Mouse (Mus musculus): ENCODE data around the gene Rcc1. TPM values are rescaled to one million over a fixed set of nuclear protein-coding genes. Genes with fewer than 3 reads are reported as not detected.
A peak's percentile ranks its signal among the peaks of the same experiment; 100 is the strongest.
"Not testable (repeated sequence)": the region's sequence is repeated elsewhere in the genome, so short reads cannot be mapped to it uniquely, and the experiment has no call there.

The Rcc1 gene
- total RNA-seq, 2 experiments from 2014 or later: 9.5 to 13.3 TPM

DNA sequence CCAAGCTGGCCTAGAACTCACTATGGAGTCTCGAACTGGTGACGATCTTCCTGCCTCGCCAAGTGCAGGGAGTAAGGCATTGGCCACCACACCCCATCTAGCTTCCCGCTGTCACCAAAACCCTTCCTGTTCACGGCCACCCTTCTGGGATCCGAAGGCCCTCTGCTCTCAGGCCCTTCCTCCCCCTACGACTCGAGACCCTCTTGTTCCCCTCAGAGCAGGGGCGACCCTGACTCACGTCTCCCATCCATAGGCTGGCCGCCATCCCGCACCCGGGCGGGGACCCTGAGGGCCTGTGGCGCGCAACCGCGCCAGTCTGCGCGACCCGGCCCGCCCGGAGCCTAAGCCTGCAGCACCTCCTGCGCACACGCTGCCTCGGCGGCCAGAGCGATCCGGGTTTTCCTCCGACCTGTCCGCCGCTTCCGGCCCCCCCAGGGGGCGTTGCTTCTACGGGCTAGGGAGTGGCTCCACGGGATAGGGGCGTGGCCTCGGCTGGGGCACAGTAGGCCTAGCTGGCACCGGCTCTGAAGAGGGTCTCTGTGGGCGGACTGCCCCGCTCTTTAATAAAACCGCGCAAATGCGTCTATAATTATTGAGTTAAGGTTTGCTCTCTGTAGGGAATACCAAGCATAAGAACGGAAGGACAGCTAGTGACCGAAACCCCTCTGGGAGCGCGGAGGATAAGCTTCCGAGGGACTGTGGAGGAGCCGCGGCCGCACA is 24.1 kb downstream of the Rcc1 start, which contains the start of gene Trnau1ap:
Gene Trnau1ap, minus strand, starts transcription at position 424 of the 720 bp plus-strand sequence.
- intact Hi-C loops (cut with DNase I): loop anchor here (2.0 kb wide), 1 partner anchor 20 kb away; no protein-coding TSS in a partner anchor
- peak; percentile 91 to 92 for DNase-seq

DNA sequence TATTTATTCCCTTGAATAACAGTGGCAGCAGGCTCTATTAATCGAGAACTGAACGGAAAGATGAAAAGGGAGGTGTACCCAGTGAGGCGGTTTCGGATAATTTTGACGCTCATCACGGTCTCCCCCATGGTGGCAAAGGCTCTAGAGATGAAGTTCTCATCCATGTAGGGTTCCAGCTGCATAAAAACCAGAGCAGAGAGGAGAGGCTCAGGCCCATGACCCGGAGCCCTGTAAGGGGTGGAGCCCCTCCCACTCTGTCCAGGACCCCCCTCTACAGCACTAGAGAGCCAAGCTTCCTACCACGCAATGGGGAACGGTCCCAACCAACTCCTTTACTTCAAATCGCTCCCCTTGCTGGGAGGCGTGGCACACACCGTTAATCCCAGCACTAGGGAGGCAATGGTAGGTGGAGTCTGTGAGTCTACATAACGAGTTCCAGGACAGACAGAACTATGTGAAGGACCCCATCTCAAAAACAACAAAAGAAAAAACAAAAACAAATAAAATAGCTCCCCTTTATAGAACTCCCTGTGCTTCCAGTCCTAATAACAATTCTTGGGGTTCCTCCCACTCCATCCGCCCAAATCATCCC is 24.9 kb downstream of the Rcc1 start:
- DNase-seq: no peak
- intact Hi-C loops (cut with DNase I): loop anchor here (2.0 kb wide), 1 partner anchor 20 kb away; no protein-coding TSS in a partner anchor

GRCm38 (mm10) chr4:132326481-132326880 is 26.9 kb downstream of the Rcc1 start:
- intact Hi-C loops (cut with DNase I): no loop called here
- no peak for DNase-seq

DNA sequence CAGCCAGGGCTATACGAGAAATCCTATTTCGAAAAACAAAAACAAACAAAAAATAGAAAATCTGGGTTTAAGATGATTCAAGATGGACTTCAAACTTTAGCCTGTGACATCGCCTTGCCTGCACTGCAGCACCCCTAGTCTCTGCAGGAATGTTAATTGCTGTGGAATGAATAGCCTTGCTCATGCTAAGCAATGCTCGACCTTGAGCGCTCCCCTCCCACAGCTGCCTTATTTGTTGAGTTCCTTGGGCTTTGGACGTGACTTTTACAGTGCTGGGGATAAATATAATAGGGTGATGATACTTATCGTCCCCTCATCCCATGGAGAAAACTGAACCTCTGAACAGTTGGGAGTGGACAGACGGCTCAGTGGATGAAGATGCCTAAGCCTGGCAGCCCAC is 37.7 kb downstream of the Rcc1 start:
- no peak for DNase-seq
- intact Hi-C loops (cut with DNase I): no loop called here

- intact Hi-C loops (cut with DNase I): no loop called here
- no peak for DNase-seq
Observed at GRCm38 (mm10) chr4:132312627-132313026, 40.8 kb downstream of the Rcc1 start.

- intact Hi-C loops (cut with DNase I): no loop called here
- no peak for DNase-seq
Observed at GRCm38 (mm10) chr4:132311801-132312200, 41.6 kb downstream of the Rcc1 start.

- intact Hi-C loops (cut with DNase I): no loop called here
- no peak for DNase-seq
Observed at GRCm38 (mm10) chr4:132311209-132311608, 42.2 kb downstream of the Rcc1 start.

DNA sequence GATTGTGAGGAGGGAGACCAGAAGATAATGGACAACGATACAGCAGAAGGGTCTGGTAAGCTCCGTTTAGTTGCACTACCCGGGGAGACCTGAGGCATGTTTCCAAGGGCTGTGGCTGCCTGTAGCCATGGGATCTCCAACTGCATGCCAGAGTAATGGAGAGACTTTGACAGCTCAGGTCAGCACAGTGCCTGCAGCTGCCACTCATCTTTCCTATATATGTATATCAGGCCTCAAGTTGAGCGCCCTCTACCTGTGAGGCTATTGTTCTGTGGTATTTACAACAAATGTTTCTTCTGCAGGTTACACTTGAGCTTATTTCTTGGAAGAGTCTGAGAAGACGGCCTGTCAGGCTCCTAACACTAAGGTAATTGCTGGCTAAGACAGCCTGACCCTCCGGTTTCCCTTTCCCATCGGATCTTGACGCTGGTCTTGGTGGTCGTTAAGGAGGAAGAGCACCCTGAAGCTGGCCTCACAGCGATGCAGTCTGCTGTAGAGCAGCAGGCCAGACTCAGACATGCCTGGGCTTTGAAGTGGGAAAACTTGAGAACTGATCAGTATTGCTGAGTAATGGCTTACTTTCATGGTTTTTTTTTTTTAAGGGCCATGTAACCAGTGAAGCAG is 43.4 kb downstream of the Rcc1 start:
- intact Hi-C loops (cut with DNase I): loop anchor here (2.0 kb wide), 1 partner anchor 19 kb away; the partner anchor contains the start of gene Trnau1ap
- peak; percentile 32 to 48 for DNase-seq

GRCm38 (mm10) chr4:132309140-132309848 is 44.1 kb downstream of the Rcc1 start:
- peak in 1 of 2 experiments; percentile 16 for DNase-seq
- intact Hi-C loops (cut with DNase I): loop anchor here (2.0 kb wide), 1 partner anchor 20 kb away; the partner anchor contains the start of gene Trnau1ap

GRCm38 (mm10) chr4:132308437-132309139 is 44.8 kb downstream of the Rcc1 start:
- intact Hi-C loops (cut with DNase I): loop anchor here (2.0 kb wide), 1 partner anchor 20 kb away; the partner anchor contains the start of gene Trnau1ap

GRCm38 (mm10) chr4:132306004-132306403 is 47.4 kb downstream of the Rcc1 start:
- DNase-seq: no peak
- intact Hi-C loops (cut with DNase I): no loop called here

More at GRCm38 (mm10) chr4:132308437-132309139, 44.8 kb downstream of the Rcc1 start:
- DNase-seq: peak; percentile 86 to 90

GRCm38 (mm10) chr4:132305276-132305675 is 48.1 kb downstream of the Rcc1 start:
- intact Hi-C loops (cut with DNase I): no loop called here
- DNase-seq: no peak

- DNase-seq; intact Hi-C loops (cut with DNase I): not testable (repeated sequence)
Observed at GRCm38 (mm10) chr4:132303484-132303883, 49.9 kb downstream of the Rcc1 start.

- DNase-seq: peak; percentile 54 to 72
- intact Hi-C loops (cut with DNase I): no loop called here
Observed at GRCm38 (mm10) chr4:132302939-132303479, 50.4 kb downstream of the Rcc1 start, which contains the start of gene Rab42. Rab42 (minus strand) TSS chr4:132303385.

- DNase-seq: no peak
- intact Hi-C loops (cut with DNase I): no loop called here
Observed at GRCm38 (mm10) chr4:132301965-132302938, 51.2 kb downstream of the Rcc1 start.

DNA sequence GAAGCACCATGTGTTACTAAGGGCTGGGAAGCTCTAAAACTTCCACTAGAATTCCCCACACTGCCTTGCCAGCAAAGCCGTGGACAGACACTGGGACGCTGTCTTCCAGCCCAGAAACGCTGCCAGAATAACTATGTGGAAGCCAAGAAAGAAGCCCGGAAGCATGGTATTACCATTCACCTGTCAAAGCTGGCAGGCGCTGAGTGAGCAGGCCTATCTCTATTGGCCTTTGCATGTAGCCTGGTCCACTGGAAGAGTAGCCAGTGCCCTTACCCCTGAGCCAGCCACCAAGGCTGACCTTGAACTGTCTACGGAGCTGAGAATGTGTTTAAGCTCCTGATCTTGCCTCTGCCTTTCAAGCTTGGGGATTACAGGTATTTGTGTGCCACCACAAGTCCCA is 51.9 kb downstream of the Rcc1 start:
- intact Hi-C loops (cut with DNase I): no loop called here
- DNase-seq: peak; percentile 27 to 70

- DNase-seq: no peak
- intact Hi-C loops (cut with DNase I): no loop called here
Observed at GRCm38 (mm10) chr4:132299849-132300248, 53.6 kb downstream of the Rcc1 start.

DNA sequence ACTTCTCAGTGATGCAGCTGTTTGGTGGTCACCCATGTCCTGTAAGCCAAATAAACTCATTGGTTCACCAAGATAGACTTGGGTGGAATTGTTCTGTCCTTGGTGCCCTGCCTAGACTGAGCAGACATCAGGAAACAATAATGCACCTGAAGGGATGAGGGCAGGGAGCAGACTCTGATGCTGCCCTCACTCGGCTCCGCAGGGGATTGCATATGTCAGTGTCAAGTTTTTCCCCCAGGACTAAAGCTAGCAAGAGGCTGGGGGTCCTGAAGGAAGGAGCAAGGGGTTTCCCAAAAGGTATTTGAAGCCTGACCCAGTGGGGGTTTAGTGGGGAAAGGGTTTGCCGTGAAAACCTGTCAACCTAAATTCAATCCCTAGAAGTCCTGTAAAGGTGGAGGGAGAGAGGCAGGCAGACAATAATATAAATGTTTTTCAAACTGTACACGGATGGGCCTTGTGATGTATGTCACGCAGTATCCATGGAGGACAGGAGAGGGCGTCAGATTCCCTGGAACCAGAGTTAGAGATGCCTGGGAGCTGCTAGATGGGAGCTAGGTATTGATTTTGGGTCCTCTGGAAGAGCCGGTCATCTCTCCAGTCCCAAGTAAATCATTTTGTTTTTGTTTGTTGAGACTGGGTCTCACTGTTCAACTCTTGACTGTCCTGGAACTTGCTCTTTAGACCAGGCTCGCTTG is 57.6 kb downstream of the Rcc1 start:
- intact Hi-C loops (cut with DNase I): no loop called here
- no peak for DNase-seq
